Mouse (Mus musculus): ENCODE results near the gene Rnf115. TPM values are rescaled to one million over a fixed set of nuclear protein-coding genes. Genes with fewer than 3 reads are reported as not detected.

The Rnf115 gene
- polyA plus RNA-seq, 1 experiment from 2014 or later, result 59.0 TPM

DNA sequence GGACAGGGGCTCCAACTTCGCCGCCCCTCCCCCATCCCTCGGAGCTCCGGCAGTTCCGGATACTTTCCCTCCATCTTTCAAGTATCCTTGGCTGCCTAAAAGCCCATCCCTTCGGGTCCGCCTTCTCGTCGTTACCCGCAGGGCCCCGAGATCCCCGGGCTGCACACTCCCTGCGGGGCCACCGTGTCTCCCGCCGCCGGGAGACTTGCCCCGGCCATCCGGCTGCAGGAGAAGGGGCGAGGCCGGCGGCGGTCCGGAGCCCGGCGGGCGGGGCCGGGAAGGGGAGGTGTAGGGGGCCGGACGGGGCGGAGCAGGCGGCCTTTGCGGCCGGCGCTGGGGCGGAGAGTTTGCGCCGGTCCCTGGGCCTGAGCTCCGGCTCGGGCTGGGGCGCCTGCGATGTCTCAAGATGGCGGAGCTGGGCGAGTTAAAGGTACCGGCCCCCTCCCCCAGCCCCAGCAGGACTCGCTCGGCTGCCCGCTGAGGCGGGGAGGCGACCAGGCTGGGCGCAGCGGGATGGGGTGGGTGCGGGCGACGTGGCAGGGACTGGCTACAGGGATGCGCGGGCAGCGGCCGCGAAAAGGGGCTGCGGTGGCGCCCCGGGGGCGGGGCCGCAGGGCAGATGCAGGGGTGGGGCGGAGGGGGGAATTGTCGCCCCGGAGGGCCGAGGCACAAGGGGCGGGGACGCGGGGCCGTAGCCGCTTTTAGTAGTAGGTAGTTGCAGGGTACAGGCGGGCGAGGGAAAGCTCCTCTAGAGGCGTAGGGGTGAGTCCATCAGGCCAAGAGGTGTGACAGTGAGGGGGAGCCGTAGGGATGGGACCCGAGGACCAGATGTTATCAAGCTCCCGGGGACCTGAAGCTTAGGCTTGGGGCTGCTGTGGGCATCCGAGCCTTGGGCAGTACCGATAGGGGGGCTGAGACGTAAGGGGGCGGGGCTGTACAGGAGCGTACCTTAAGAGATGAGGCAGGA lies 30.4 kb upstream of the Rnf115 start:
- ATAC-seq (replicated peaks; ENCODE audit: low FRiP score, low read depth), result peak; percentile 94

GRCm38 (mm10) chr3:96698993-96699690 lies 28.3 kb upstream of the Rnf115 start:
- H3K4me2 ChIP-seq (ENCODE audit: low read length), result no peak overlapping the region
- ATAC-seq (replicated peaks; ENCODE audit: low FRiP score, low read depth), result no peak
- no peak overlapping the region for H3K27ac ChIP-seq
- WGBS, result 35% methylated on average over 19 of the region's 19 CpGs
- no peaks in the 10 kb centered on the region for H3K9me3 ChIP-seq (replicated peaks; ENCODE audit: low read length)
- no peaks in the 10 kb centered on the region for H3K27me3 ChIP-seq (ENCODE audit: insufficient read depth, low read length)
- peaks cover 10% of the 10 kb centered on the region for H3K4me1 ChIP-seq (replicated peaks; ENCODE audit: insufficient read depth, low read length)
- TF ChIP-seq CTCF (IDR thresholded peaks at IDR 0.05; ENCODE audit: low read depth), result 0 out of 2 replicates have a peak, but pooled peaks have one; percentile 5
- no peak overlapping the region for H3K4me3 ChIP-seq (replicated peaks; ENCODE audit: low read depth, low read length)
- no peak for DNase-seq (ENCODE audit: low spot score)
- no peak overlapping the region for H3K9ac ChIP-seq (ENCODE audit: low read depth, low read length)
- H3K36me3 ChIP-seq (ENCODE audit: insufficient read depth, low read length), result peaks cover 19% of the 10 kb centered on the region

More for the DNA sequence above, 30.4 kb upstream of the Rnf115 start:
- Histone ChIP-seq H3K27ac (peak overlapping the region; percentile 92), H3K4me2 (ENCODE audit: low read length) (peak overlapping the region; percentile 91), H3K4me1 (replicated peaks; ENCODE audit: insufficient read depth, low read length) (peaks cover 10% of the 10 kb centered on the region), H3K36me3 (ENCODE audit: insufficient read depth, low read length) (peaks cover 7% of the 10 kb centered on the region), H3K9ac (ENCODE audit: low read depth, low read length) (peak overlapping the region; percentile 88), H3K4me3 (replicated peaks; ENCODE audit: low read depth, low read length) (peak overlapping the region; percentile 90), H3K9me3 (replicated peaks; ENCODE audit: low read length) (no peaks in the 10 kb centered on the region), H3K27me3 (ENCODE audit: insufficient read depth, low read length) (no peaks in the 10 kb centered on the region)
- 1% methylated on average over 80 of the region's 85 CpGs for WGBS
- no peak for TF ChIP-seq CTCF (IDR thresholded peaks at IDR 0.05; ENCODE audit: low read depth)
- peak; percentile 96 for DNase-seq (ENCODE audit: low spot score)

DNA sequence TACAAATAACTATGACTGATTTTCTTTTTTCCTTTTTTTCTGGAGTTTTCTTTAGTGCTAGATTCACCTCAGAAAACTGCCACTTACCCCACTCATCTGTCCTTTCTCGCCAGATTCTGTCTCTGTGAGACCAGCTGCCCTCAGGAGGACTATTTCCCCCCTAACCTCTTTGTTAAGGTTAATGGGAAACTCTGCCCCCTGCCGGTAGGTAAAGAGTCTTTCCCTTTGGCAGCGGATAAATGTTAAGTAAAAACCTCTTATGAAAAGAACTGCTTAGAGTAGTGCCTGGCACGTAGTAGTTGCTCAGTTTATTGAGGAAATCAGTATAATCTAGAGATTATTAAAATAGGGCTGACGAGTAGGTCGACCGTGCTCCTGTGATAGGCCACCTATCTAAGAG lies 27.1 kb upstream of the Rnf115 start:
- peak; percentile 59 for DNase-seq (ENCODE audit: low spot score)
- Histone ChIP-seq H3K4me2 (ENCODE audit: low read length) (no peak overlapping the region), H3K27me3 (ENCODE audit: insufficient read depth, low read length) (no peaks in the 10 kb centered on the region), H3K27ac (no peak overlapping the region), H3K4me3 (replicated peaks; ENCODE audit: low read depth, low read length) (no peak overlapping the region), H3K9me3 (replicated peaks; ENCODE audit: low read length) (no peaks in the 10 kb centered on the region), H3K4me1 (replicated peaks; ENCODE audit: insufficient read depth, low read length) (peaks cover 10% of the 10 kb centered on the region), H3K36me3 (ENCODE audit: insufficient read depth, low read length) (peaks cover 26% of the 10 kb centered on the region), H3K9ac (ENCODE audit: low read depth, low read length) (no peak overlapping the region)
- no peak for ATAC-seq (replicated peaks; ENCODE audit: low FRiP score, low read depth)
- peak; percentile 62 for TF ChIP-seq CTCF (IDR thresholded peaks at IDR 0.05; ENCODE audit: low read depth)
- WGBS, result 70% methylated on average over 7 of the region's 7 CpGs

DNA sequence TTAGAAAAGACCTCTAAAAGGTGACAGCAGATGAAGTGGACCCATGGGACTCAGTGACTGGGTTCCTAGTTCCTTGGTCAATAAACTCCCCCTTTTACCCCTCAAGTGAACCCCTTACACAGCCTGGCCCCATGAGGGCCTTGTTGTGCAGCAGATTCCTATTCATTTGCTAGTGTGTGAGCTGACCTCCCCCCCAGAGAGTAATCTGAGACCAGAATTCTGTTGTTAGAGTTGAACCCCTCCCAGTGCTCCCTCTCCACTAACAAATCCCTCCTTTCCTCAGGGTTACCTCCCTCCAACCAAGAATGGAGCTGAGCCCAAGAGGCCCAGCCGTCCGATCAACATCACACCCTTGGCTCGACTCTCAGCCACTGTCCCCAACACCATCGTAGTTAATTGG lies 26.5 kb upstream of the Rnf115 start:
- Histone ChIP-seq H3K36me3 (ENCODE audit: insufficient read depth, low read length) (peaks cover 26% of the 10 kb centered on the region), H3K27me3 (ENCODE audit: insufficient read depth, low read length) (no peaks in the 10 kb centered on the region), H3K9ac (ENCODE audit: low read depth, low read length) (no peak overlapping the region), H3K9me3 (replicated peaks; ENCODE audit: low read length) (no peaks in the 10 kb centered on the region), H3K27ac (no peak overlapping the region), H3K4me3 (replicated peaks; ENCODE audit: low read depth, low read length) (no peak overlapping the region), H3K4me1 (replicated peaks; ENCODE audit: insufficient read depth, low read length) (peaks cover 7% of the 10 kb centered on the region), H3K4me2 (ENCODE audit: low read length) (no peak overlapping the region)
- ATAC-seq (replicated peaks; ENCODE audit: low FRiP score, low read depth), result no peak
- DNase-seq (ENCODE audit: low spot score), result no peak
- no peak for TF ChIP-seq CTCF (IDR thresholded peaks at IDR 0.05; ENCODE audit: low read depth)
- WGBS, result 81% methylated on average over 4 of the region's 4 CpGs

GRCm38 (mm10) chr3:96704778-96705177 lies 22.7 kb upstream of the Rnf115 start:
- H3K4me2 ChIP-seq (ENCODE audit: low read length), result no peak overlapping the region
- no peak for DNase-seq (ENCODE audit: low spot score)

DNA sequence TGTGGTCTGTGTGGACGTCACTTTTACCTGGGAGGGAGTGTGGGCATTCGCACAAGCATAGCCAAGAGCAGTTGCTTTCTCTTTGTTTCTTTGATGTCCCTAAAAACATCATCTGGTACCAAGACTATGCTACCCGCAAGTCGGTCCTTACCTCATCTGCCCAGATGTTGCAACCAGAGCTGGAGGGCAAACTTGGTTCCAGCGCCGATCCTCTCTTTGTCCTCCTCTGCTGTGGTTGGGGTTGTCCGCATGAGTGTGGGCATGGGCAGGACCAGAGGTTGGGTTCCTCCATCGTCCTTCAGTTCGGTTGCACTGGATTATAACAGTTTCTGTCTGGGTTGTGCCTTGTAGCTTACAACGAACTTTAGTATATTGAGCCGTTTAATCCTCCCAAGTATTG lies 21.2 kb upstream of the Rnf115 start:
- 84% methylated on average over 11 of the region's 11 CpGs for WGBS
- H3K27ac ChIP-seq, result no peak overlapping the region
- no peaks in the 10 kb centered on the region for H3K9me3 ChIP-seq (replicated peaks; ENCODE audit: low read length)
- no peaks in the 10 kb centered on the region for H3K4me1 ChIP-seq (replicated peaks; ENCODE audit: insufficient read depth, low read length)
- no peaks in the 10 kb centered on the region for H3K27me3 ChIP-seq (ENCODE audit: insufficient read depth, low read length)
- H3K9ac ChIP-seq (ENCODE audit: low read depth, low read length), result no peak overlapping the region
- H3K4me3 ChIP-seq (replicated peaks; ENCODE audit: low read depth, low read length), result no peak overlapping the region
- no peak for TF ChIP-seq CTCF (IDR thresholded peaks at IDR 0.05; ENCODE audit: low read depth)
- peaks cover 35% of the 10 kb centered on the region for H3K36me3 ChIP-seq (ENCODE audit: insufficient read depth, low read length)
- no peak overlapping the region for H3K4me2 ChIP-seq (ENCODE audit: low read length)
- ATAC-seq (replicated peaks; ENCODE audit: low FRiP score, low read depth) (no peak), DNase-seq (ENCODE audit: low spot score) (no peak)

More at GRCm38 (mm10) chr3:96704778-96705177, 22.7 kb upstream of the Rnf115 start:
- H3K27ac ChIP-seq, result no peak overlapping the region
- peak; percentile 57 for TF ChIP-seq CTCF (IDR thresholded peaks at IDR 0.05; ENCODE audit: low read depth)
- ATAC-seq (replicated peaks; ENCODE audit: low FRiP score, low read depth), result no peak
- no peak overlapping the region for H3K4me3 ChIP-seq (replicated peaks; ENCODE audit: low read depth, low read length)
- whole genome bisulfite sequencing, result 71% methylated on average over 11 of the region's 11 CpGs
- no peaks in the 10 kb centered on the region for H3K4me1 ChIP-seq (replicated peaks; ENCODE audit: insufficient read depth, low read length)
- no peak overlapping the region for H3K9ac ChIP-seq (ENCODE audit: low read depth, low read length)
- no peaks in the 10 kb centered on the region for H3K9me3 ChIP-seq (replicated peaks; ENCODE audit: low read length)
- H3K36me3 ChIP-seq (ENCODE audit: insufficient read depth, low read length), result peaks cover 26% of the 10 kb centered on the region
- H3K27me3 ChIP-seq (ENCODE audit: insufficient read depth, low read length), result no peaks in the 10 kb centered on the region

Measured in kidney, postnatal 0 days (tissue).